Mouse (Mus musculus): Measurements from ENCODE around the gene 0610010K14Rik. TPM values are rescaled to one million over a fixed set of nuclear protein-coding genes. Genes with fewer than 3 reads are reported as not detected.

0610010K14Rik gene
- polyA plus RNA-seq (2014; fragmentation: Illumina TruSeq; extraction: RNeasy Lipid Tissue Mini Kit (QIAGEN cat#74804); ENCODE audit: low read depth, low replicate concordance) = 1.1 TPM

DNA sequence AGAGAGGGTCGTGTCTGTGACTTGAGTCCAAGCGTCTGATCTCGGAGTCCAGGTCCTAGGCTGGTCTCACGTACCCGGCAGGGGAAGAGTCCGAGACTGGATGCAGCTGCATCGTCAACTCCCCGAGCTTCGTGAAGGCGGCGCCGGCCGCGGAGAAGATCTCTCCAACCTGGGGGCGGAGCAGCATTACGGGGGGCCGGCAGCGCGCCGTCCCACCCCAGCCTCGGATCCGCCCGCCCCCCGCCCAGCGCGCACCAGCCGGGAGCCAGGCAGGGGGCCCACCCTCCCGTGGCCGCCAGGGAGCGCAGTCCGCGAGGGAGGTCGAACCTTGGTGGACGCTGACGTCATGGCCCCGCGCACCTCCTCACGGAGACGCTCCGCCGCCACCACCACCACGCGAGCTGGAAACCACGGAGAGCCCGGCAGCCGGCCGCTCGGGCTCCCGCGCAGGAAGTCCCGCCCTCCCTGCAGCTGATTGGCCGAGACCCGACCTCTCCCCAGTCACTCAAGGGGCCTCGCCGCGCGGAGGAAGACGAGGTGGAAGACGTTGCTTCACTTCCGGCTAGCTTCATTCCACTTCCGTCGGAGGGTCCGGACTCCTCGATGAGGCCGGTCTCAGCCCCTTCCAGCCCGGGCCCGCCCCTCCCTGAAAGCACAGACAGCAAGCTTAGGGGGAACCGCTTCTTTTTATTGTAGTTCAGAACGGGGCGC, at the start of gene 0610010K14Rik:
Gene 0610010K14Rik, minus strand, starts transcription at position 458 of the 711 bp plus-strand sequence.

GRCm38 (mm10) chr11:70254931-70255531, 17.3 kb upstream of the 0610010K14Rik start, which contains the start of gene Alox12:
Alox12 (minus strand) TSS chr11:70255353.

GRCm38 (mm10) chr11:70239541-70240279, 2.0 kb upstream of the 0610010K14Rik start, which contains the start of the genes Gm21988 and Rnasek:
Gm21988 (minus strand) TSS chr11:70239830.
Rnasek (minus strand) TSS chr11:70239842.

GRCm38 (mm10) chr11:70229260-70230010, 8.3 kb downstream of the 0610010K14Rik start, which contains the start of gene Bcl6b:
Bcl6b (minus strand) TSS chr11:70229798.

GRCm38 (mm10) chr11:70220731-70221602, 16.7 kb downstream of the 0610010K14Rik start, which contains the start of gene Slc16a13:
Slc16a13 (minus strand) TSS chr11:70221064.

GRCm38 (mm10) chr11:70212423-70212822, 25.3 kb downstream of the 0610010K14Rik start, which contains the start of gene Slc16a11:
Slc16a11 (plus strand) TSS chr11:70212752.

Other genes starting within 250 kb of the 0610010K14Rik start
- gene Gabarap, start 246.8 kb downstream of the 0610010K14Rik start, polyA plus RNA-seq (2014; fragmentation: Illumina TruSeq; extraction: RNeasy Lipid Tissue Mini Kit (QIAGEN cat#74804); ENCODE audit: low read depth, low replicate concordance) = 681 TPM
- 9.9 TPM for gene Phf23, start 242.1 kb downstream of the 0610010K14Rik start, polyA plus RNA-seq (2014; fragmentation: Illumina TruSeq; extraction: RNeasy Lipid Tissue Mini Kit (QIAGEN cat#74804); ENCODE audit: low read depth, low replicate concordance)
- gene Dvl2, start 237.3 kb downstream of the 0610010K14Rik start, polyA plus RNA-seq (2014; fragmentation: Illumina TruSeq; extraction: RNeasy Lipid Tissue Mini Kit (QIAGEN cat#74804); ENCODE audit: low read depth, low replicate concordance) = 0.57 TPM
- 21.1 TPM for gene Acadvl, start 222.5 kb downstream of the 0610010K14Rik start, polyA plus RNA-seq (2014; fragmentation: Illumina TruSeq; extraction: RNeasy Lipid Tissue Mini Kit (QIAGEN cat#74804); ENCODE audit: low read depth, low replicate concordance)
- gene Dlg4, start 221.0 kb downstream of the 0610010K14Rik start, polyA plus RNA-seq (2014; fragmentation: Illumina TruSeq; extraction: RNeasy Lipid Tissue Mini Kit (QIAGEN cat#74804); ENCODE audit: low read depth, low replicate concordance) = 0.53 TPM
- not detected for gene Asgr1, start 183.8 kb downstream of the 0610010K14Rik start, polyA plus RNA-seq (2014; fragmentation: Illumina TruSeq; extraction: RNeasy Lipid Tissue Mini Kit (QIAGEN cat#74804); ENCODE audit: low read depth, low replicate concordance)
- gene Asgr2, start 145.3 kb downstream of the 0610010K14Rik start, polyA plus RNA-seq (2014; fragmentation: Illumina TruSeq; extraction: RNeasy Lipid Tissue Mini Kit (QIAGEN cat#74804); ENCODE audit: low read depth, low replicate concordance) = not detected
- gene Mgl2, start 107.6 kb downstream of the 0610010K14Rik start, polyA plus RNA-seq (2014; fragmentation: Illumina TruSeq; extraction: RNeasy Lipid Tissue Mini Kit (QIAGEN cat#74804); ENCODE audit: low read depth, low replicate concordance) = 5.1 TPM
- gene Clec10a, start 81.7 kb downstream of the 0610010K14Rik start, polyA plus RNA-seq (2014; fragmentation: Illumina TruSeq; extraction: RNeasy Lipid Tissue Mini Kit (QIAGEN cat#74804); ENCODE audit: low read depth, low replicate concordance) = not detected
- gene Slc16a11, start 25.2 kb downstream of the 0610010K14Rik start, polyA plus RNA-seq (2014; fragmentation: Illumina TruSeq; extraction: RNeasy Lipid Tissue Mini Kit (QIAGEN cat#74804); ENCODE audit: low read depth, low replicate concordance) = not detected
- 17.3 TPM for gene Slc16a13, start 16.9 kb downstream of the 0610010K14Rik start, polyA plus RNA-seq (2014; fragmentation: Illumina TruSeq; extraction: RNeasy Lipid Tissue Mini Kit (QIAGEN cat#74804); ENCODE audit: low read depth, low replicate concordance)
- gene Bcl6b, start 8.1 kb downstream of the 0610010K14Rik start, polyA plus RNA-seq (2014; fragmentation: Illumina TruSeq; extraction: RNeasy Lipid Tissue Mini Kit (QIAGEN cat#74804); ENCODE audit: low read depth, low replicate concordance) = 5.3 TPM
- gene Gm21988, start 1.9 kb upstream of the 0610010K14Rik start, polyA plus RNA-seq (2014; fragmentation: Illumina TruSeq; extraction: RNeasy Lipid Tissue Mini Kit (QIAGEN cat#74804); ENCODE audit: low read depth, low replicate concordance) = 1.6 TPM
- 57.2 TPM for gene Rnasek, start 1.9 kb upstream of the 0610010K14Rik start, polyA plus RNA-seq (2014; fragmentation: Illumina TruSeq; extraction: RNeasy Lipid Tissue Mini Kit (QIAGEN cat#74804); ENCODE audit: low read depth, low replicate concordance)
- gene Alox12, start 17.4 kb upstream of the 0610010K14Rik start, polyA plus RNA-seq (2014; fragmentation: Illumina TruSeq; extraction: RNeasy Lipid Tissue Mini Kit (QIAGEN cat#74804); ENCODE audit: low read depth, low replicate concordance) = 2.0 TPM
- not detected for gene Alox12e, start 84.7 kb upstream of the 0610010K14Rik start, polyA plus RNA-seq (2014; fragmentation: Illumina TruSeq; extraction: RNeasy Lipid Tissue Mini Kit (QIAGEN cat#74804); ENCODE audit: low read depth, low replicate concordance)
- gene Alox15, start 114.1 kb upstream of the 0610010K14Rik start, polyA plus RNA-seq (2014; fragmentation: Illumina TruSeq; extraction: RNeasy Lipid Tissue Mini Kit (QIAGEN cat#74804); ENCODE audit: low read depth, low replicate concordance) = not detected
- gene Pelp1, start 172.1 kb upstream of the 0610010K14Rik start, polyA plus RNA-seq (2014; fragmentation: Illumina TruSeq; extraction: RNeasy Lipid Tissue Mini Kit (QIAGEN cat#74804); ENCODE audit: low read depth, low replicate concordance) = 3.9 TPM
- 1.1 TPM for gene Arrb2, start 194.7 kb upstream of the 0610010K14Rik start, polyA plus RNA-seq (2014; fragmentation: Illumina TruSeq; extraction: RNeasy Lipid Tissue Mini Kit (QIAGEN cat#74804); ENCODE audit: low read depth, low replicate concordance)
- 7.0 TPM for gene Med11, start 214.0 kb upstream of the 0610010K14Rik start, polyA plus RNA-seq (2014; fragmentation: Illumina TruSeq; extraction: RNeasy Lipid Tissue Mini Kit (QIAGEN cat#74804); ENCODE audit: low read depth, low replicate concordance)
- 0.77 TPM for gene Zmynd15, start 221.5 kb upstream of the 0610010K14Rik start, polyA plus RNA-seq (2014; fragmentation: Illumina TruSeq; extraction: RNeasy Lipid Tissue Mini Kit (QIAGEN cat#74804); ENCODE audit: low read depth, low replicate concordance)
- 26.7 TPM for gene Cxcl16, start 222.1 kb upstream of the 0610010K14Rik start, polyA plus RNA-seq (2014; fragmentation: Illumina TruSeq; extraction: RNeasy Lipid Tissue Mini Kit (QIAGEN cat#74804); ENCODE audit: low read depth, low replicate concordance)